Mouse (Mus musculus): ENCODE measurements around the gene Chrng. TPM values are rescaled to one million over a fixed set of nuclear protein-coding genes. Genes with fewer than 3 reads are reported as not detected.

Gene Chrng
- polyA plus RNA-seq, 1 experiment from 2014 or later = 0.67 TPM

- no peaks in the 10 kb centered on the region for H3K9me3 ChIP-seq
- H3K4me3 ChIP-seq = no peak overlapping the region
- H3K36me3 ChIP-seq = no peaks in the 10 kb centered on the region
- 70% methylated on average over 2 of the region's 2 CpGs for WGBS
- H3K4me2 ChIP-seq = no peak overlapping the region
- no peak overlapping the region for H3K27ac ChIP-seq (replicated peaks)
- ATAC-seq (ENCODE audit: extremely low read depth, insufficient number of reproducible peaks, low FRiP score, low TSS enrichment) = no peak
- H3K27me3 ChIP-seq (replicated peaks) = peaks cover 87% of the 10 kb centered on the region
- peaks cover 9% of the 10 kb centered on the region for H3K4me1 ChIP-seq
- no peak overlapping the region for H3K9ac ChIP-seq
Observed at GRCm38 (mm10) chr1:87259316-87259715, 54.9 kb downstream of the Chrng start.

Other genes starting within 250 kb of the Chrng start
- gene Alppl2, start 114.7 kb upstream of the Chrng start, polyA plus RNA-seq (2015; fragmentation: Nextera tagmentation; extraction: Ambion mirVana) = not detected in 2 replicates
- not detected in 2 replicates for gene Alpi, start 103.1 kb upstream of the Chrng start, polyA plus RNA-seq (2015; fragmentation: Nextera tagmentation; extraction: Ambion mirVana)
- gene Akp3, start 79.7 kb upstream of the Chrng start, polyA plus RNA-seq (2015; fragmentation: Nextera tagmentation; extraction: Ambion mirVana) = not detected in 2 replicates
- 0.79 and 1.0 TPM in 2 replicates for gene Ecel1, start 48.1 kb upstream of the Chrng start, polyA plus RNA-seq (2015; fragmentation: Nextera tagmentation; extraction: Ambion mirVana)
- gene Prss56, start 21.3 kb upstream of the Chrng start, polyA plus RNA-seq (2015; fragmentation: Nextera tagmentation; extraction: Ambion mirVana) = 0.11 TPM in 1 of 2 replicates, not detected in the other
- gene Chrnd, start 14.1 kb upstream of the Chrng start, polyA plus RNA-seq (2015; fragmentation: Nextera tagmentation; extraction: Ambion mirVana) = not detected in 2 replicates
- 120 and 123 TPM in 2 replicates for gene Eif4e2, start 9.3 kb downstream of the Chrng start, polyA plus RNA-seq (2015; fragmentation: Nextera tagmentation; extraction: Ambion mirVana)
- gene Efhd1, start 59.7 kb downstream of the Chrng start, polyA plus RNA-seq (2015; fragmentation: Nextera tagmentation; extraction: Ambion mirVana) = 0.14 and 0.29 TPM in 2 replicates
- gene Gigyf2, start 122.3 kb downstream of the Chrng start, polyA plus RNA-seq (2015; fragmentation: Nextera tagmentation; extraction: Ambion mirVana) = 27.7 and 30.1 TPM in 2 replicates
- 0.24 and 0.29 TPM in 2 replicates for gene Kcnj13, start 190.1 kb downstream of the Chrng start, polyA plus RNA-seq (2015; fragmentation: Nextera tagmentation; extraction: Ambion mirVana)

Data from heart, embryonic 13.5 days (tissue).